Mouse (Mus musculus) ES-E14 (cell line): ENCODE measurements at regions not wholly inside any gene's neighbourhood (a gene's known extent, or its start where the extent isn't known, plus 50 kb on each side); places are given as distances from the start of the nearest gene placed in this dataset.
A peak's percentile ranks its signal among the peaks of the same experiment; 100 is the strongest.

Experiments used
- DNase-seq: peaks from one replicate; pipeline ENCODE4 v3.0.0-alpha.2; 2013; ENCODE audit warnings: low read depth, low spot score
- H3K27ac ChIP-seq: 2 replicates; pipeline ENCODE4 v1.5.1; 2012; ENCODE audit warnings: low read depth, mild to moderate bottlenecking, low read length, moderate library complexity, mixed read lengths; ENCODE audit not compliant: poor library complexity, insufficient read depth, severe bottlenecking
- H3K36me3 ChIP-seq: 2 replicates; pipeline ENCODE4 v1.6.1; 2012; ENCODE audit warnings: mild to moderate bottlenecking, low read length, moderate library complexity, mixed read lengths; ENCODE audit not compliant: control insufficient read depth, poor library complexity, insufficient read depth, severe bottlenecking
- H3K4me1 ChIP-seq, 2 experiments: fragments of 150-350 bp in 1 of 2; sonication (generic) in 1 of 2; 2 replicates each; pipeline ENCODE4 v1.6.1; 2012; ENCODE audit warnings: low read length in 2 of 2, mild to moderate bottlenecking in 1 of 2, mixed read lengths in 1 of 2; ENCODE audit not compliant: control insufficient read depth in 2 of 2, insufficient read depth in 2 of 2, poor library complexity in 1 of 2
- H3K4me3 ChIP-seq, 2 experiments: fragments of 150-350 bp in 1 of 2; sonication (generic) in 1 of 2; 2 replicates each; pipeline ENCODE4 v1.5.1; 2012; ENCODE audit warnings: low read length in 2 of 2, low read depth in 1 of 2, mild to moderate bottlenecking in 1 of 2, mixed read lengths in 1 of 2; ENCODE audit not compliant: insufficient read depth in 1 of 2, poor library complexity in 1 of 2, severe bottlenecking in 1 of 2
- H3K9ac ChIP-seq: 2 replicates; pipeline ENCODE4 v1.6.1; 2012; ENCODE audit warnings: low read depth, mild to moderate bottlenecking, low read length, mixed read lengths; ENCODE audit not compliant: poor library complexity, insufficient read depth, severe bottlenecking
- H3K9me3 ChIP-seq: fragments of 150-350 bp; sonication (generic); 2 replicates; pipeline ENCODE4 v1.6.1; 2012; ENCODE audit warnings: low read depth, mild to moderate bottlenecking, low read length; ENCODE audit not compliant: control insufficient read depth, insufficient read depth
- CHD2 ChIP-seq: IDR thresholded peaks from 2 replicates; pipeline ENCODE4 v1.6.1; 2014; ENCODE audit warnings: mild to moderate bottlenecking, low read depth, low read length, inconsistent platforms
- HCFC1 ChIP-seq: IDR thresholded peaks from 2 replicates; pipeline ENCODE4 v1.6.1; 2012; ENCODE audit warnings: low read length, inconsistent platforms, borderline replicate concordance; ENCODE audit not compliant: insufficient read depth
- MAFK ChIP-seq: IDR thresholded peaks from 2 replicates; pipeline ENCODE4 v1.6.1; 2014; ENCODE audit warnings: mild to moderate bottlenecking, low read depth, low read length, inconsistent platforms; ENCODE audit not compliant: insufficient read depth
- ZC3H11A ChIP-seq: IDR thresholded peaks from 2 replicates; pipeline ENCODE4 v1.6.1; 2012; ENCODE audit warnings: low read depth, mild to moderate bottlenecking, inconsistent platforms, low read length, borderline replicate concordance
- ZNF384 ChIP-seq: IDR thresholded peaks from 2 replicates; pipeline ENCODE4 v1.6.1; 2012; ENCODE audit warnings: low read depth, low read length, inconsistent platforms
- in situ Hi-C, 2 experiments: fragments of 600-800 bp; cut with MboI; formaldehyde crosslinking; loops; one replicate each; pipeline ENCODE4 v1.15.1; 2025; ENCODE audit warnings: low sequenced_read_pairs in 2 of 2, inconsistent platforms in 1 of 2; ENCODE audit not compliant: unreplicated experiment in 2 of 2

GRCm38 (mm10) chr8:15230217-15230616 is 184.3 kb upstream of the BB014433 start:
- in situ Hi-C loops: no loop called here
- DNase-seq: no peak
- H3K4me1 ChIP-seq: no peaks in the 10 kb centered on the region

GRCm38 (mm10) chr8:15221211-15221912 is 175.5 kb upstream of the BB014433 start:
- H3K27ac ChIP-seq: no peak overlapping the region
- peak; percentile 43 for DNase-seq
- no peaks in the 10 kb centered on the region for H3K36me3 ChIP-seq
- H3K9me3 ChIP-seq: no peaks in the 10 kb centered on the region
- H3K4me3 ChIP-seq: no peak overlapping the region
- H3K9ac ChIP-seq: no peak overlapping the region
- H3K4me1 ChIP-seq: no peaks in the 10 kb centered on the region
- in situ Hi-C loops: no loop called here
- peak; percentile 21; the same call in 1 of the 2 replicates for TF ChIP-seq ZC3H11A
- TF ChIP-seq MAFK: no peak

More at GRCm38 (mm10) chr8:15230217-15230616, 184.3 kb upstream of the BB014433 start:
- TF ChIP-seq HCFC1 (no peak), CHD2 (no peak), ZNF384 (no peak)
- Histone ChIP-seq H3K9me3 (no peaks in the 10 kb centered on the region), H3K4me3 (no peak overlapping the region), H3K36me3 (no peaks in the 10 kb centered on the region), H3K9ac (no peak overlapping the region), H3K27ac (no peak overlapping the region)

- Histone ChIP-seq H3K4me3 (no peak overlapping the region), H3K27ac (no peak overlapping the region), H3K9ac (no peak overlapping the region), H3K4me1 (no peaks in the 10 kb centered on the region), H3K36me3 (no peaks in the 10 kb centered on the region), H3K9me3 (no peaks in the 10 kb centered on the region)
- in situ Hi-C loops: no loop called here
- TF ChIP-seq CHD2 (no peak), HCFC1 (no peak), MAFK (no peak), ZNF384 (no peak), ZC3H11A (no peak)
- no peak for DNase-seq
Observed at GRCm38 (mm10) chr8:15209856-15210521, 164.1 kb upstream of the BB014433 start.

GRCm38 (mm10) chr8:15201556-15201955 is 155.7 kb upstream of the BB014433 start:
- TF ChIP-seq ZNF384 (no peak), MAFK (no peak)
- in situ Hi-C loops: no loop called here
- H3K27ac ChIP-seq: no peak overlapping the region
- no peaks in the 10 kb centered on the region for H3K4me1 ChIP-seq
- no peak overlapping the region for H3K9ac ChIP-seq
- no peak overlapping the region for H3K4me3 ChIP-seq
- H3K9me3 ChIP-seq: no peaks in the 10 kb centered on the region
- no peaks in the 10 kb centered on the region for H3K36me3 ChIP-seq
- DNase-seq: no peak

- H3K36me3 ChIP-seq: no peaks in the 10 kb centered on the region
- no peak for DNase-seq
- H3K9me3 ChIP-seq: no peaks in the 10 kb centered on the region
- no peak overlapping the region for H3K4me3 ChIP-seq
- in situ Hi-C loops: no loop called here
- TF ChIP-seq HCFC1: no peak
- TF ChIP-seq ZNF384: no peak
- no peak for TF ChIP-seq MAFK
- no peak for TF ChIP-seq CHD2
- TF ChIP-seq ZC3H11A: no peak
- no peak overlapping the region for H3K27ac ChIP-seq
- H3K9ac ChIP-seq: no peak overlapping the region
- H3K4me1 ChIP-seq: peaks cover 0 to 2% of the 10 kb centered on the region in 2 experiments; a peak in 1 of 4 replicates
Observed at GRCm38 (mm10) chr8:15190708-15191107, 144.8 kb upstream of the BB014433 start.
